Mouse (Mus musculus): ENCODE results near the gene Fbxo34.

Fbxo34 gene

DNA sequence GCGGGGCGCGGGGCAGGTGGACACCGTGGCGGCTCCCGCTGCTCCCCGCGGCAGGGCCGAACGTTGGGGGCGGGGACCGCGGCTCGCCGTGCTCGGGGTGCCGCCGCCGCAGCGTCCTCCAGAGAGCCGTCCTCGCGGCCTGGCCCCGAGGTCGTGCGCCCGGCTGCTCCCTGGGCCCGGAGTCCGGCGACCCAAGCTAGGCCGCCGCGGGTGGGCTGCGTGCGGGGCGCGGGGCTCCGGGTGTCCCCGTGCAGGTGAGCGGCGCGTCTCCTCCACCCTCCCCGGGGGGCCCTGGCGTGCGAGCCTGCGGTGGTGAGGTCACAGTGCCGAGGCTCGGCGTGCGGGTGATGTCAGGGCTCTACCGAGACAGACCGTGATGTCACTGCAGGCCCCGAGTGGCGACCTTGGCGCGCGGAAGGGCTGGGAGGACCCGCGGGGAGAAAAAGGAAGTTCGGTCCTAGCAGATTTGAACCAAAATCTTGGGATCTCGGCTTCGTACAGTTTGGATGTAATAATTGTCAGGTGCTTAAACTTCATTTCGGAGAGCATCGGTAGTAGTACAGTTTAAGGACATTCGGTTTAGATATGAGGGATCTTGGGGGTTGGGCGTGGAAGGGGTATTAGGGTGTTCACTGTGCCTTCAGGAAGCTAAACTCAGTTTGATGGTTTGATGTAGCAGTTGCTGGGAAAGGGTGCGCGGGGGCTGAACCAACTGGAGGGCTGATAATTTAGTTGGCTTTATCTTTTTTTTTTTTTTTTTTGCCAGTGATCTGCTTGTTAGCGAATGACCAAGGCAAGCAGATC, 22.7 kb downstream of the Fbxo34 start:
- DNase-seq (ENCODE audit: low spot score), result no peak

DNA sequence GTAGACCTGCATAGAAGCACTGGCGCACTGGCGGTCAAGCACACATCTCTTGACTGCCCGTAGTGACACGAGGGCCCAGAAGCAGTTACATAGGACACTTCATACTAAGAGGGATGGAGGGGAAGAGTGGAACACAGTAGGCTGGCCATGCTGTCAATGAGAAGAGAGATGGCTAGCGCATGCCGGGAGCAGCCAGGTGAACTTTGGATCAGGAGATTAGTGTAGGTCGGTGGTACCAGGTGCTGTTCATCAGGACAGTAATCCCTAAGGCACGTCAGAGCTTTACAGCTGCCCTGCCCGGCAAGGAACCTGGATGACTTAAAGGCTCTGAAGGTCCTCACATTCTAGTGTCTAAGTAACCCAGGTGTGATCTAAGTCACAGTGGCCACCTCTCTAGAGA, 23.7 kb downstream of the Fbxo34 start:
- DNase-seq (ENCODE audit: low spot score), result no peak

DNA sequence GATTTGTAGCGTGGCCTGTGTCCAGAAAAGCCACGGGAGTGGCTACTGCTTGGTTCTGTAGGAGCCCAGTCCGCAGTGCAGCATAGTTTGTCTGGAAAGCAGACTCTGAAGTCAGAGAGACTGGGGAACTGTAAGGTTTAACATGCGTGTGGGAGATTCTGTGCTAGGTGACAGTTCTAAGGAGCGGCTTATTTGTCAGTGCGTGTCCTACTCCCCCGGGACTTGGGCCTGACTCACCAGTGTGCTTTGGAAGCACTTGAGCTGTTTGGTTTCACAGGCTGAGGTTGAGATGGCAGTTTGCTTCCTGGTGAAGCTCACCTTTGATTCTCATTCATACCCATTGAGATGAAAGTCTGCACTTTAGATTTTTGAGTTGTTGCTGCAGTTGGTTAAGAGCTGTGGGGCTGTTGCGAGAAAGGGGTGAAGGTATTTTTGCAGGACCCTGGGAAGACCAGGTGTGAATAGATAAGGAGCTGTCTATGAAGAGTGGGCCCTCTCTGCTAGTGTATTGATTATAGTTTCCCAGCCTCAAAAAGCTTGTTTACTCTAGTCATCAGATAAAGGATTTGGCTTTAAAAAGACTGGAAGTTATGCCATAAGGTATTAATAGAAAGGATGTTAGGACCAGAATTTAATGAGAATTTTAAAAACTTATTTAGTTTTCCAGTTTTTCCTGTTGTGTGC, 24.5 kb downstream of the Fbxo34 start:
- DNase-seq (ENCODE audit: low spot score), result no peak

DNA sequence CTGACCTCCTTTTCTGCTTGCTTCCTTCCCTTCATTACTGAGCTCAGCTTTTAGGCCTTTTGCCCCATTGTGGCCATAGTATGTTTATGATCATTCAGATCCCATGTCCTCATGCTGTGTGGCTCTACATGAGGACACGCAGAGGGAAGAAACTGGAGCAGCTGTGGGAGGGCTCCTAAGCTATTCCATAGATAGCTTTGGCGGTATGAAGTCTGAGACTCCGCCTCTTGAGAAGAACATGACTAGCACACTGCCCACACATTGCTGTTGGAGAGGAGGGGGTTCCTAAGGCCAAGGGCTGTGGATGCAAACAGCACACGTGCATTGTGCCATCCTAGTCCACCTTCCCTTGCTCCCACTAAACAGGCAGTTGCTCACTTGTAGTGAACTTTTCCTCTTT, 26.0 kb downstream of the Fbxo34 start:
- DNase-seq (ENCODE audit: low spot score), result no peak

DNA sequence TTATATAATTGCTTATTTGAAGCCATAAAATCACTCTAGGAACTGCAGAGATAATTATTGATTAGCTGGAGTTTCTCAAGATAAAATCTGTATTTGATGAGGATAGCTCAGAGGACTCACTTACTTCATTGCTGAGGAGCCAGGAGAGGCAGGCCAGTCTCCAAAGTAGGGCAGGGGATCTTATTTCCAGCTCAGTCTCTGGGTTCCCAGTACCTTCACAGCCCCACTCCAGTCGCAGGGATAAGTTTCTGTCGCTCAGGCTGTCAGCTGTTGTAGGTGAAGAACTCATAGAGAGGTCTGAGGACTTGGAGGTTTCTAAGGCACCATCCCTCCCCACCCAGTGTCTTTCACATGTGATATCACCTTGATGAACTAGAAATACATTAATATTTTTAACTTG, 27.5 kb downstream of the Fbxo34 start:
- no peak for DNase-seq (ENCODE audit: low spot score)

DNA sequence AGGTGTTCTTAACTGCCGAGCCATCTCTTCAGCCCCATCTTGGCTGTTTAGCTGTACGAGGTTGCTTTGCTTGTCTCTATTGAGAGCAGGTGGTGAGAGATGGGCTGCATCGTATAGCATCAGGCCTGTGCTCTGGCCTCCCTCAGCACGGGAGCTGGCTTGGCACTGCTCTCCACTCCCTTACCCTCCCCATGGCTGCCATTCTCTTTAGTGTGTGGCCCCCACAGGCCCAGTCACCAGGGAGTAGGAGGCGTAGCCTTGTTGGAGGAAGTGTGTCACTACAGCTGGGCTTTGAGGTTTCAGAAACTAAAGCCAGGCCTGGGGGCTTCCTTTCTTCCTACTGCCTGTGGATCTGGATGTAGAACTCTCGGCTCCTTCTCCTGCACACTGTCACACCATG, 32.0 kb downstream of the Fbxo34 start:
- no peak for DNase-seq (ENCODE audit: low spot score)

DNA sequence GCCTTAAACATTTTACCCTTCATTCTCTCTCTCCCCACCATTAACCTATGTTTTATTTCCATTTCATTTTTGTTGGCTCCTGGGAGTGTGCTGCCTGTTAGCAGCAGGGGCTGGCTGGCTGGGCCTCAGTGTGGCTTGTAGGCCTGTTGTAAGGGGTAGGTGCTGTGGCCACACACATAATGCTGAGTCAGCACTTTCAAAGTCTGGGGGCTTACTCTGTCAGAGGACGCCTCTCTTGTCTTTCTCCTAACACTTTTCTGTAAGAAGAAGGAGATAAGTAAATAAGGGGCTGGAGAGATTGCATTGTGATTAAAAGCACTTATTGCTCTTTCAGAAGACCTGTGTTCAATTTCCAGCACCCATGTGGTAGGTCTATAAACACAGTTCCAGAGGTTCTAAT, 32.9 kb downstream of the Fbxo34 start:
- no peak for DNase-seq (ENCODE audit: low spot score)

DNA sequence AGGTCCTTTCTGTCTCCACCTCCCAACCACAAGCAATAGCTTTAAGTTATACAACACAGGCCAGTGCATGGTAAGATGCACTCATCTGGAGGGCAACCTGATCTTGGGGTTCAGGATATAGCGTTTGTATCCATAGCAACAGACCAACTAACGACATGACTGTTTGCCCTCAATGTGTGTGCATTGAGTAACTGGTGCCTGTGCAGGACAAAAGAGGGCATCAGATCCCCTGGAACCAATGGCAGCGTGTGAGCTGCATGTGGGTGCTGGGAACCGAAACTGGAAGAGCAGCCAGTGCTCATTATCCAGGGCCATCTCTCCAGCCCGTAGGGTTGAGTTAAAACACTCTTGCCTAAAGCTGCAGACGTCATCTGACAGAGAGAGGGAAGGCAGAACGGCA, 38.5 kb downstream of the Fbxo34 start:
- no peak for DNase-seq (ENCODE audit: low spot score)

DNA sequence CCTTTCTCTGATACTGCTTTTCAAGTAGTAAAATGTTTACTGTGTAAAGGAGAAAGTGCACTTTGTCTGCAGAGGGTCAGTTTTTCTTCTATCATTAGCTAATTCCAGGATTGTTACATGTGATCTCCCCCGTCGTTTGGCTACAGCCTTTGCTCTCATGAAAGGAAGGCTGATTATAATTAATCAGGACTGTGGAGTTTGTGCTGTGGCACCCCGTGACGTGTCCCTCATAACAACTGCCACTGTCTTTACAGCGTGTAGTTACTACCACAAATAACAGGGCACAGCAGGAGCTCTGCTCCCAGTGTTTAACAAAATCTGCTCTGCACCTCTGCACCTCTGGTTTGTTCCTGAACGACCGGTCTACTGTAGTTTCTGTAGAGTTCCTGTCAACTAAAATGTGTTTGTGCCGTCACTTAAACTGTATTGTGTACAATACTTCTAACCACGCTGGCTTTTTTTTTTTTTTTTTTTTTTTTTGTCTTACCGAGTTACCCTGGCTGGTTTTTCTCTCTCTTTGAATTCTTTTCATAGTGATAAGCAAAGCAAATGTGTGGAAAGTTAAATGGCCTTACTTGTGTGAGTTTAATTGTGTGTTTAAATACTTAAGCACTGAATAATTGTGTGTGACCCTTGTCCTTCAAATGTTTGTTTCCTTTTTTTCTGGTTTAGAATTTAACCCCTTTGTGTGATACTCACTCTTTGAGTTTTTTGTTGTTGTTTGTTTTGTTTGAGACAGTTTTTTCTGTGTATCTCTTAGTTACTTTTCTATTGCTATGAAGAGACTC, 39.3 kb downstream of the Fbxo34 start:
- no peak for DNase-seq (ENCODE audit: low spot score)

DNA sequence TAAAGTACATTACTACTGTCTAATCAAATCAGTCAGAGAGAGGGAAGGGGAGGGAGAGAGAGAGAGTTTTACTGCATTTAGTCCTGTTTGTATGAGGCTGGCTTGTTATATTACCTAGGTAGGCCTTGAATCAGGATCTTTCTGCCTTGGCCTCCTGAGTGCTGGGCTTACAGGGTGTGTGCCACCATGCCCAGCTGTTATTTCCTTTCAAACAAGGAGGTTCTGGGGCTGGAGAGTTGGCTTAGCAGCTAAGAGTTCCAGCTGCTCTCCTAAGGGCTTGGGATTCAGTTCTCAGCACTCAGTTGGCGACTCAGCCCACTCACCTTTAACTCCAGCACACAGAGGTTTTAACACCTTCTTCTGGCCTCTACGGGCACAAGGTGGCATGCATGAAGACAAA, 40.5 kb downstream of the Fbxo34 start:
- DNase-seq (ENCODE audit: low spot score), result no peak

DNA sequence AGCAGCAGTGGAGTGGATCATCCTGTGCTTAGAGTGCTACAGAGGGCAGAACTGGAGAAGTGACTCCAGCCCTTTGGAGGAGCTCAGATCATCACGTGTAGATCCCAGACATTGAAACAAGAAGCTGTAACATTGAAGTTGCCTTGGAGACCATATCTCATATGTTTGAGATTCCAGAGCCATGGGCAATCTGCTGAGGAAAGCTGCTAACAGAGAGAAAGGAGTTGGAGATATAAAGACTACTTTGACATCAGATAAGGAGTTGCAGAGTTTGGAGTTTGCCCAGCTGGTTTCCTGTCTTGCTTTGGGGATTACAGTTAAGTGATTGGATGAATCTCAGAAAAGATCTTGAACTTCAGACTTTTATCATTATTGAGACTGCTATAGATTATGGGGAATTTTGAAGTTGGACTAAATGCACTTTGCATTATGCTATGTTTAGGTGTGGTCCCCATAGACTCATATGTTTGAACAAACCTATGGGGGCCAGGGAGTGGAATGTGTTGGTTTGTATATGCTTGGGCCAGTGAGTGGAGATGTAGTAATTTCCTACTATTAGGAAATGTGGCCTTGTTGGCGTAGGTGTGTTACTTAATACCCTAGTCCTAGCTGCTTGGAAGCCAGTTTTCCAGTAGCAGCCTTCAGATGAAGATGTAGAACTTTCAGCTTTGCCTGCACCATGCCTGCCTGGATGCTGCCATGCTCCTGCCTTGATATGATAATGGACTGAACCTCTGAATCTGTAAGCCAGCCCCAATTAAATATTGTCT, 43.6 kb downstream of the Fbxo34 start:
- DNase-seq (ENCODE audit: low spot score), result no peak

DNA sequence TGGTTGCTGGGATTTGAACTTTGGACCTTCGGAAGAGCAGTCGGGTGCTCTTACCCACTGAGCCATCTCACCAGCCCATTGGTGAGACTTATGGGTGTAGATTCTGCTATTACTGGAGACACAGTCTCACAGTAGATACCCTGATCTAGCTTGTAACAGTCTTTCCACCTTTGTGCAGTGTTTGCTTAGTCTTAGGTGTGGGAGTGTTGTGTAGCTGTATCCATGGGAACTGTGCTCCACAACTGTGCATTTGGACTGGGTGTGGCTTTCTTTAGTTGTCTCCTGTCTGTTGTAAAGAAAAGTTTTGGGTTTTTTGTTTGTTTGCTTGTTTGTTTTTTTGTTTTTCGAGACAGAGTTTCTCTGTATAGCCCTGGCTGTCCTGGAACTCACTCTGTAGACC, 45.7 kb downstream of the Fbxo34 start:
- DNase-seq (ENCODE audit: low spot score), result no peak

DNA sequence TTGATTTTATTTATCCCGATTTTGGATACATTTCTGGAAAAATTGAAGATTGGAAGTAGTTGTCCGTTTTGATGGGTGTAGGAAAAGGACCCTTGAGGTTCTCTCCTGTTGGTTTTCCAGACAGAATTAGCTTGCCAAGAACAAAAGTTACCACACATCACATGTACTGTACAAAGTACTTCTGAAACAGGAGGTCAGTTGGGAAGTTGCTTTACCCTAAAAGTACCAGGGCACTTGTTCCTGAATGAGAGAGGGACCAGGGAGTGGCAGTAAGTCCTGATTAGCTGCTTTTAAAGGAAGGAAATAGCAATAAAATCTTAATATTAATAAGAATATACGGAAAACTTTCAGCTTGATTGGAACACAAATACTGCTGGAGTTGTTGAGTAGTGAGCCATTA, 46.9 kb downstream of the Fbxo34 start:
- DNase-seq (ENCODE audit: low spot score), result no peak

DNA sequence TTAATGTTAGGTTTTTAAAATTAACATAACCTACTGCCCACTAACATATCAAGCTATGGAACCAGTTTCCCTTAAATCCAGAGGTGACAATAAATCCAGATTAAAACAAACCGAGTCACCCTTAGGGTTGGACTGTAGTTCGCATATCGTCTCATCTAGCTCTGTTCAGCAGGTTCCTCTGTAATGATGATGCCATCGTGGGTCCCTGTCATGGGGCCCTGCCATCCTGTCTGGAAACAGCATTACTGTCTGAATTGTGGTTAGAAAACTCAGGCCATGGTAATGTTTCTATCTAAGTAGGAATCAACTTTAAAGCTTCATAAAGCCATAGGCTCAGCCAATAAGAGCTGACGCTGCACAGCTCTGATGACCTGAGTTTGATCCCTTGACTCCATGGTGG, 48.4 kb downstream of the Fbxo34 start:
- DNase-seq (ENCODE audit: low spot score), result no peak

DNA sequence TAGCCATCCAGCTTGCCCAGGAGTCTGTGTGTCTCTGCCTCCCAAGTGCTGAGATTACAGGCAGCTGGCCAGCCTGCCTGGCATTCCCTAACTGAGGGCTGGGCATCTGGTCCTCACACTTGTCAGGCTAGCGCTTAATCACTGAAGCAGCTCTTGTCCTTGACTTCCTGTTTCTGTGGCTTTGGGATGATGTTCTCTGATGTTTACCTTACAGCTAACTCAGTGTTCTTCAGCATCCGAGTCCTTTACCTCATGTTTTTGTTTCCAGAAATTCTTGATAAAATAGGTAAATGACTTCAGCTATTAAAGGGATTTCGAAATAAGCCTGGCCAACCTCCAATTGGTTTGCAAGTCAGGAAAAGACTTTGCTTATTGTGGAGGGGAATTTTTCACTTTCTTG, 53.8 kb downstream of the Fbxo34 start:
- no peak for DNase-seq (ENCODE audit: low spot score)

DNA sequence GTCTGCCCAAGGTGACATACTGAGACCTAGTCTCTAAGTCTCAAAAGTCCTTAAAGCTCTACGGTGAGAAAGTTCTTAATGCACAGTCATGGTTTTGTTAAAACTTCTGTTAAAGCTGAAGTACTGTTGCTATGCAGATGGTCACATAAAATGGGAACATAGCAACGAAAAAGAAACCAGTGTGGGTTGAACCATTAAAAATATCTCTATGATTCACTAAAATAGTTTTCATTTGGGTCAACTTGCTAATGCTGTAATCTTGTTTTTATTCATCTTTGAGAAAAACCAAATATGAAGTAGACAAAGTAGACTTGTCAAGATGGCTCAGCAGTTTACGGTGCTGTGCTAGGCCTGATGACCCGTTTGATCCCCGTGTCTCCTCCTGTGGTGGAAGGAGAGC, 56.5 kb downstream of the Fbxo34 start:
- peak; percentile 38 for DNase-seq (ENCODE audit: low spot score)

DNA sequence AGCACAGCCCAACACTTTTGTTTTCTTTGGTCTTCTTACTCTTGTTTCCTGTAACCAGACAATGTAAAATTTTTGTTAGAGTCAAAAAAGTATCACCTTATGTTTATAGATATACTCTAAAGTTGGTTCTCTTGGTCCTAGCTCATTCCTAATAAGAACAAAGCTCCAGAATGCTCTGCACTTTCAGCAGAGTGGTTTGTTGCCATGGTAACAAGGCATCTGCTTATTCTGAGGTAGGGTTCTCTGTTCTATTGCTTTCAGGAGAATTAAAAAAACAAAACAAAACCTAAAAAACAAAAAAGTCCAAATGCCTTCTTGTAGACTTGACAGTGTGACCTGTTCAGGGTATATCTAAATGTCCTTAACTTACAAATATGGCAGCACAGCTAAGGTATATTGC, 57.8 kb downstream of the Fbxo34 start:
- DNase-seq (ENCODE audit: low spot score), result no peak

DNA sequence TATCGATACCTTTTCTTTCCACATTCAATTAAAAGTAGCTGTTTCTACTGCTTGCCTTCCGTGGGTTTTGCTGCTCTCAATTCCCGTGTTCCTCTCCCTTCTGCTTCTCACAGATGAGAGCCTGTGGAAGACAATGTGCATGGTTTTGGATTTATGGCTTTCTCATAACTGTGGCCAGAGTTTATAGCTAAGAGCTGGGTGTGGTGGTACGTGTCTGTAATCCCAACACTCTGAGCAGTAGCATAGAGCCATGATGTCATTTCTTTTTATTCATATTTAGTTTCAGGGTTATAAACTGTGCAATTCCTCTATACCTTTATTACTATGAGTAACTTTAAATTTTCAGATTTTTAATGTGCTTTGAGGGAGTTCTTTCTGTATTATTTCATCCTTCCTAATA, 60.0 kb downstream of the Fbxo34 start:
- no peak for DNase-seq (ENCODE audit: low spot score)

DNA sequence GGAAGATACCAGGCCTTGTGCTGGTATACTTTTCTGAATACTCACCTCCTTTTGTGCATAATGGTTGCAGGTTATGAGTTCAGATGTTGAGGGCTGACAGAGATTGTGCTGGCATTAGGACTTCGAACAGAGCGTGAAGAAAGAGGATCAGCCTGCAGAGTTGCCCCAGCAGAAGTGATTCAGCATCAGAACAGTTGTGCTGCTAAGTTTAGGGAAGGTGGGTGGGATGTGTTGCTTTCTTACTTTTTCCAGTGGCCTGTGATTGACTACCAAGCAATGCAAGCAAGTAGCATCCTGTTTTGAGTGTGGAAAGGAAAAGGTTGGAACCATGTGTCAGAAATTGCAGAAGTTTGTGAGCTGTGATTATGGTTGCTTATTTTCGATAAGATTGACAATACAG, 63.4 kb downstream of the Fbxo34 start:
- no peak for DNase-seq (ENCODE audit: low spot score)

DNA sequence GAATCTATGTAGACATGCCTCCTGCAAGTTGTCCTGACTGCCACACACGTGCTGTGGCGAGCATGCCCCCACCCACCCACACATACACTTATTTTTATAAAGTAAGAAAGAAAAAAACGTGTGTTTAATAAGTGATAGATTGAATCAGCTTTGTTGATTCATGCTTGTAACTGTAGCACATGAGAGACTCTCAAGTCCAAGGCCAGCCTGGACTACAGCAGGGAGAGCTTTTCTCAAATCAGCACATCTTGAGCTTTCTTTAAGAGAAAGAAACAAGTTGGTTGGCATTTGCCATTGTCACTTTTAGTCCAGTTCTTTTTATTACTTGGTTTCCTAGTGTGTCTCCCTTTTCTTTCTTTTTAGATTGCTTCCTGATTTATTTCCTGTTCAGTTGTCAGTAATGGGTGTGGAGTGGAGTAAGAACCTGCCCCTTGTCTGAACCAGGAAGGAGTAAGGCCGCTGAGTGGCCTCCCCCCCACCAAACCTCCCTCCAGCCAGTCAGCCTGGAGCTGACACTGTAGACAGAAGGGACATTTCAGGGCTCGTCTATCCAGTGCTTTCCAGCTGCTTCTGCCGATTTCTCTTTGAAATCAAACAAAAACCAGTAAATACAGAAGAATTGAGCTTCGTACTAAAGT, 64.7 kb downstream of the Fbxo34 start:
- DNase-seq (ENCODE audit: low spot score), result no peak

DNA sequence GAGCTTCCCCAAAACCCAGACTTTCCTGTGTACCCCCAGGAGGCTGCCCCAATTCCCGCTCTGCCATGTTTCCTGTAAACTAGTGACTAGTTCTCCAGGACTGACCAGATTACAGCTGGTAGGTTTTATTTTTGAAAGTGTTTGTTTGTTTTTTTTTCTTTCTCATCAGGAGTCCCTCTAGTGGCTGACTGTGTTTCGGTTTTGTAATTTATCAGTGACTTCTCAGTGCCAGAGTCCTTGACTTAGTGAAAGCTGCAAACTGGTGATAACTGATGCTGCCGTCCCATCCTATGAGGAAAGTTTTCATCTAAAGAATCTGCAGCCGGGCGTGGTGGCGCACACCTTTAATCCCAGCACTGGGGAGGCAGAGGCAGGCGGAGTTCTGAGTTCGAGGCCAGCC, 65.4 kb downstream of the Fbxo34 start:
- no peak for DNase-seq (ENCODE audit: low spot score)

DNA sequence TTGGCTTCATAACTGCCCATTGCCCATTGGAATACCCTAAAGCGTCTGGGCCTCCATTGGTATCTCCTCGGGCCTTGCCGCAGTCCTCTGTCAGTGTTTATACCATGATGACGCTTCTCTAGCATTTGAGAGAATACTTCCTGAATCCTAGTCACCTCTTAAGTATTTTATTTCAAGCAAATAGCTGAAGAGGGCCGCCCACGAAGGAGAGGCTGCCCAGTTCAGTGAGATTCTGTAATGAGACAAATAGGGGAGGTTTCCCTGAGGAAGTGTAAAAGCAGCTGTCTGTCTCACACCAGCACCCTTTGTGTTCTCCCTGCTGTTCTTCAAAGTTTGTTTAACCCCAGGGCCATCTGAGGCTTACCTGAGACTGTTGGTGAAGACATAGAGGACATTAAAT, 66.5 kb downstream of the Fbxo34 start:
- DNase-seq (ENCODE audit: low spot score), result no peak

Data from layer of hippocampus, adult 9-10 months (tissue).